Mouse (Mus musculus) ZHBTc4 (cell line): ENCODE data around the gene Mrpl24.

Experiments used
- DNase-seq: peaks from one replicate; pipeline ENCODE4 v3.0.0-alpha.2; 2011; ENCODE audit warnings: low read depth, low spot score

The Mrpl24 gene

GRCm38 (mm10) chr3:87947056-87947810 lies 27.9 kb downstream of the Mrpl24 start:
- DNase-seq = no peak

- no peak for DNase-seq
Measured at GRCm38 (mm10) chr3:87947811-87948199, 28.5 kb downstream of the Mrpl24 start.

- DNase-seq = peak; percentile 67
Measured at GRCm38 (mm10) chr3:87948378-87949265, 29.3 kb downstream of the Mrpl24 start, which contains the start of gene Crabp2. TSS of gene Crabp2 (plus strand) at chr3:87948666.

- no peak for DNase-seq
Measured at GRCm38 (mm10) chr3:87949266-87949954, 30.1 kb downstream of the Mrpl24 start.

- no peak for DNase-seq
Measured at GRCm38 (mm10) chr3:87949955-87950515, 30.7 kb downstream of the Mrpl24 start.

- no peak for DNase-seq
Measured at GRCm38 (mm10) chr3:87951946-87952345, 32.6 kb downstream of the Mrpl24 start.

- DNase-seq = peak; percentile 79
Measured at GRCm38 (mm10) chr3:87952440-87952839, 33.1 kb downstream of the Mrpl24 start.

- DNase-seq = no peak
Measured at GRCm38 (mm10) chr3:87958056-87958455, 38.8 kb downstream of the Mrpl24 start.

GRCm38 (mm10) chr3:87958476-87958875 lies 39.2 kb downstream of the Mrpl24 start:
- DNase-seq = no peak

GRCm38 (mm10) chr3:87958967-87959366 lies 39.7 kb downstream of the Mrpl24 start:
- DNase-seq = no peak

- DNase-seq = no peak
Measured at GRCm38 (mm10) chr3:87959371-87959770, 40.1 kb downstream of the Mrpl24 start.

- DNase-seq = no peak
Measured at GRCm38 (mm10) chr3:87960191-87960585, 40.9 kb downstream of the Mrpl24 start.

- peak; percentile 98 for DNase-seq
Measured at GRCm38 (mm10) chr3:87960586-87961191, 41.4 kb downstream of the Mrpl24 start.

GRCm38 (mm10) chr3:87970184-87970938 lies 51.1 kb downstream of the Mrpl24 start:
- DNase-seq = peak; percentile 84

- DNase-seq = peak; percentile 96
Measured at GRCm38 (mm10) chr3:87970939-87971488, 51.7 kb downstream of the Mrpl24 start, which contains the start of gene Nes. TSS of gene Nes (plus strand) at chr3:87971078.

- DNase-seq = peak; percentile 65
Measured at GRCm38 (mm10) chr3:87971489-87972202, 52.3 kb downstream of the Mrpl24 start.

GRCm38 (mm10) chr3:87972203-87972664 lies 52.9 kb downstream of the Mrpl24 start:
- DNase-seq = no peak

GRCm38 (mm10) chr3:87972776-87973175 lies 53.5 kb downstream of the Mrpl24 start:
- DNase-seq = no peak
